Mouse (Mus musculus): Measurements from ENCODE around the gene Rasef. TPM values are rescaled to one million over a fixed set of nuclear protein-coding genes. Genes with fewer than 3 reads are reported as not detected.
"Not testable (repeated sequence)": the region's sequence is repeated elsewhere in the genome, so short reads cannot be mapped to it uniquely, and the experiment has no call there.

Gene Rasef
- polyA plus RNA-seq, 1 experiment: 3.1 TPM

DNA sequence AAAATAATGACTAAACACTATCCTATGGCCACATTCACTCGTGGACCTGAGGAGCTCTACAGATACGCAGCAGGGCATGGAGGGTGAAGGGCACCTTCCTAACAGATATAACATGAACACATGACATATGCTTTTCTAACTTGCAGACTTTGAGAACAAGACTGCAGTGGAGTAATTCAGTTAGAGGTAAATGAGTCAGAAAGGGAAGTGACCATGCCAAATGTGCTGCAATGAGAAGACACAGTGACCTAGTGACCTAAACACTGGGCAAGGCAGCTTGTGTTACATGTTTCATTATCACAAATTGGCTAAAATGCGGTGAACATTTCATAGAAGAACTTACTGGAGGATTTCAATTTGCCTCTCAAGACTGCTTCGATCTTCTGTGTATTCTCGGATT lies 42.6 kb downstream of the Rasef start:
- Histone ChIP-seq H3K36me3 (ENCODE audit: control insufficient read depth, insufficient read depth, low read length, poor library complexity, severe bottlenecking) (no peaks in the 10 kb centered on the region), H3K27ac (ENCODE audit: insufficient read depth, low read length) (no peak overlapping the region), H3K9ac (ENCODE audit: low read depth, poor library complexity, severe bottlenecking) (no peak overlapping the region), H3K9me3 (replicated peaks; ENCODE audit: control insufficient read depth, insufficient read depth, low read length, poor library complexity, severe bottlenecking) (no peaks in the 10 kb centered on the region), H3K4me3 (ENCODE audit: low read depth, low read length) (no peak overlapping the region), H3K4me1 (ENCODE audit: control insufficient read depth, insufficient read depth, low read length) (no peaks in the 10 kb centered on the region), H3K27me3 (ENCODE audit: control insufficient read depth, insufficient read depth, low read length, poor library complexity, severe bottlenecking) (no peaks in the 10 kb centered on the region)
- TF ChIP-seq CTCF (IDR thresholded peaks at IDR 0.05; ENCODE audit: low read depth, low read length) (no peak), EP300 (IDR thresholded peaks at IDR 0.05; ENCODE audit: insufficient read depth, low read depth, low read length) (no peak), POLR2A (IDR thresholded peaks at IDR 0.05; ENCODE audit: insufficient read depth, low read length) (no peak)

- Histone ChIP-seq H3K9ac (ENCODE audit: low read depth, poor library complexity, severe bottlenecking) (no peak overlapping the region), H3K27ac (ENCODE audit: insufficient read depth, low read length) (no peak overlapping the region)
- TF ChIP-seq EP300 (IDR thresholded peaks at IDR 0.05; ENCODE audit: insufficient read depth, low read depth, low read length) (no peak), CTCF (IDR thresholded peaks at IDR 0.05; ENCODE audit: low read depth, low read length) (no peak), POLR2A (IDR thresholded peaks at IDR 0.05; ENCODE audit: insufficient read depth, low read length) (no peak)
These were observed 51.4 kb downstream of the Rasef start for GRCm38 (mm10) chr4:73739439-73739838.

DNA sequence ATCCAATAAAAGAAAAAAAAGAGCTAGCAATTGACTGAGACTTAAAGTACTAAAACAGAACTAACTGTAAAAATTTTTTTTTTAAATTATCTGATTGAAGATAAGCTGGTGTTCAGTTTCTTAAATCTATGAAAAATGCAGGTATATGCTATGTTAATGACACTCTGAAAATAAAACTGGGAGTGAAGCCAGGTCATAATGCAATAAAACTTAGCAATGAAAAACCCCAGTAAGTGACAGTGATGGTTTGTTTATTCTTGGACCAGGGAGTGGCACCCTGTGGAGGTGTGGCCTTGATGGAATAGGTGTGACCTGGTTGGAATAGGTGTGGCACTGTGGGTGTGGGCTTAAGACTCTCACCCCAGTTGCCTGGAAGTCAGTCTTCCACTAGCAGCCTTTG lies 71.0 kb downstream of the Rasef start:
- H3K27me3 ChIP-seq (ENCODE audit: control insufficient read depth, insufficient read depth, low read length, poor library complexity, severe bottlenecking): no peaks in the 10 kb centered on the region
- H3K4me3 ChIP-seq (ENCODE audit: low read depth, low read length): no peak overlapping the region
- no peaks in the 10 kb centered on the region for H3K4me1 ChIP-seq (ENCODE audit: control insufficient read depth, insufficient read depth, low read length)
- TF ChIP-seq CTCF (IDR thresholded peaks at IDR 0.05; ENCODE audit: low read depth, low read length) (no peak), POLR2A (IDR thresholded peaks at IDR 0.05; ENCODE audit: insufficient read depth, low read length) (no peak), EP300 (IDR thresholded peaks at IDR 0.05; ENCODE audit: insufficient read depth, low read depth, low read length) (no peak)
- no peaks in the 10 kb centered on the region for H3K9me3 ChIP-seq (replicated peaks; ENCODE audit: control insufficient read depth, insufficient read depth, low read length, poor library complexity, severe bottlenecking)
- H3K9ac ChIP-seq (ENCODE audit: low read depth, poor library complexity, severe bottlenecking): no peak overlapping the region
- no peak overlapping the region for H3K27ac ChIP-seq (ENCODE audit: insufficient read depth, low read length)
- no peaks in the 10 kb centered on the region for H3K36me3 ChIP-seq (ENCODE audit: control insufficient read depth, insufficient read depth, low read length, poor library complexity, severe bottlenecking)

More at GRCm38 (mm10) chr4:73739439-73739838, 51.4 kb downstream of the Rasef start:
- H3K9me3 ChIP-seq (replicated peaks; ENCODE audit: control insufficient read depth, insufficient read depth, low read length, poor library complexity, severe bottlenecking): no peaks in the 10 kb centered on the region
- no peaks in the 10 kb centered on the region for H3K4me1 ChIP-seq (ENCODE audit: control insufficient read depth, insufficient read depth, low read length)
- H3K27me3 ChIP-seq (ENCODE audit: control insufficient read depth, insufficient read depth, low read length, poor library complexity, severe bottlenecking): no peaks in the 10 kb centered on the region
- no peaks in the 10 kb centered on the region for H3K36me3 ChIP-seq (ENCODE audit: control insufficient read depth, insufficient read depth, low read length, poor library complexity, severe bottlenecking)
- no peak overlapping the region for H3K4me3 ChIP-seq (ENCODE audit: low read depth, low read length)

DNA sequence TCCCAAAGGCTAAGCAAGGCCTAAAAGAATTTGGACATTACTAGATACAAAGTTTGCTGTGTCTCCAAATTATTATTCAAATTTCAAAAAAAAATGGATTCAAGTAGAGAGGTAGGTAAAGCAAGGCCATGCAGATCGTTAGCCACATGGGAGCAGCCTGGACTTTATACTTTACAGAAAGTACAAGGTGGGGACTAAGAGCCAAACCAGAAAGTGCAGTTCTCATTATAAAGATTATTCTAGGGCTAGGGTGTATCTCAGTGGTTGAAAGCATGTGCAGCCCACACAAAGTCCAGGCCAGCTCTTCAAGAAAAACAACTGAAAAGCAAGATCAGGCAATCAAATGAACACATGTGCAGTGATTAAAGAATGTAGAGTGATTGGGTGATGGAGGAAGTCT lies 72.0 kb downstream of the Rasef start:
- no peak overlapping the region for H3K4me3 ChIP-seq (ENCODE audit: low read depth, low read length)
- no peak overlapping the region for H3K9ac ChIP-seq (ENCODE audit: low read depth, poor library complexity, severe bottlenecking)
- H3K4me1 ChIP-seq (ENCODE audit: control insufficient read depth, insufficient read depth, low read length): no peaks in the 10 kb centered on the region
- no peak overlapping the region for H3K27ac ChIP-seq (ENCODE audit: insufficient read depth, low read length)
- no peaks in the 10 kb centered on the region for H3K36me3 ChIP-seq (ENCODE audit: control insufficient read depth, insufficient read depth, low read length, poor library complexity, severe bottlenecking)
- H3K27me3 ChIP-seq (ENCODE audit: control insufficient read depth, insufficient read depth, low read length, poor library complexity, severe bottlenecking): no peaks in the 10 kb centered on the region
- TF ChIP-seq EP300 (IDR thresholded peaks at IDR 0.05; ENCODE audit: insufficient read depth, low read depth, low read length) (no peak), POLR2A (IDR thresholded peaks at IDR 0.05; ENCODE audit: insufficient read depth, low read length) (no peak), CTCF (IDR thresholded peaks at IDR 0.05; ENCODE audit: low read depth, low read length) (no peak)
- no peaks in the 10 kb centered on the region for H3K9me3 ChIP-seq (replicated peaks; ENCODE audit: control insufficient read depth, insufficient read depth, low read length, poor library complexity, severe bottlenecking)

GRCm38 (mm10) chr4:73683216-73683615 lies 107.6 kb downstream of the Rasef start, which contains the start of gene Gm428:
Gm428 (plus strand) TSS chr4:73683516.
- not testable (repeated sequence) for H3K27me3 ChIP-seq (ENCODE audit: control insufficient read depth, insufficient read depth, low read length, poor library complexity, severe bottlenecking); H3K9ac ChIP-seq (ENCODE audit: low read depth, poor library complexity, severe bottlenecking)

DNA sequence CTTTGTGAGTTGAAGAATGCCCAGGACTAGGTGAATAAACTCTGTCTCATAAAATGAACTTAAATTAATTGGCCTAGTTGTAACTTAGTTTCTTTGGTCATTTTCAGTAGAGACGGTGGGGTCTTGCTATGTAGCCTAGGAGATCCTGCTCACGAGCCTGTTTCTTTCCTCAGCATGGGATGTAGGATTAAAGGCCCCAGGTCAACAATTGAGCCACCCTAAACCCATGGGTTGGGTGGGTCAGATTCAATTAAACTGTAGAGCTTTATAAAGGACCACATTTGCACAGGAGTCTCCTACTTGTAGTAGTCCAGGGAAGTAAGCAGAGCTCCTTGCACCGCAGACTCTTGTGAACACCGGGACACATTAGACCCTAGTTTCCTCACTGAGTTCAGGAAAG lies 122.7 kb downstream of the Rasef start, which contains the start of gene Gm11239:
TSS of gene Gm11239 (plus strand) at position 301 of the 400 bp plus-strand sequence.
- not testable (repeated sequence) for H3K9me3 ChIP-seq (replicated peaks; ENCODE audit: control insufficient read depth, insufficient read depth, low read length, poor library complexity, severe bottlenecking); H3K9ac ChIP-seq (ENCODE audit: low read depth, poor library complexity, severe bottlenecking); H3K27ac ChIP-seq (ENCODE audit: insufficient read depth, low read length); H3K4me3 ChIP-seq (ENCODE audit: low read depth, low read length); H3K36me3 ChIP-seq (ENCODE audit: control insufficient read depth, insufficient read depth, low read length, poor library complexity, severe bottlenecking); H3K4me1 ChIP-seq (ENCODE audit: control insufficient read depth, insufficient read depth, low read length); H3K27me3 ChIP-seq (ENCODE audit: control insufficient read depth, insufficient read depth, low read length, poor library complexity, severe bottlenecking)

More at GRCm38 (mm10) chr4:73683216-73683615, 107.6 kb downstream of the Rasef start, which contains the start of gene Gm428:
- H3K27ac ChIP-seq (ENCODE audit: insufficient read depth, low read length); H3K36me3 ChIP-seq (ENCODE audit: control insufficient read depth, insufficient read depth, low read length, poor library complexity, severe bottlenecking); H3K9me3 ChIP-seq (replicated peaks; ENCODE audit: control insufficient read depth, insufficient read depth, low read length, poor library complexity, severe bottlenecking); H3K4me3 ChIP-seq (ENCODE audit: low read depth, low read length); H3K4me1 ChIP-seq (ENCODE audit: control insufficient read depth, insufficient read depth, low read length): not testable (repeated sequence)

Other genes starting within 250 kb of the Rasef start
- gene Gm11238, start 183.1 kb downstream of the Rasef start, polyA plus RNA-seq (2011; ENCODE audit: insufficient read depth, insufficient read length, low read depth, missing spikeins): not detected in 2 replicates
- gene Gm11237, start 168.0 kb downstream of the Rasef start, polyA plus RNA-seq (2011; ENCODE audit: insufficient read depth, insufficient read length, low read depth, missing spikeins): not detected in 2 replicates
- gene Gm11236, start 152.9 kb downstream of the Rasef start, polyA plus RNA-seq (2011; ENCODE audit: insufficient read depth, insufficient read length, low read depth, missing spikeins): not detected in 2 replicates
- not detected in 2 replicates for gene Gm11239, start 122.6 kb downstream of the Rasef start, polyA plus RNA-seq (2011; ENCODE audit: insufficient read depth, insufficient read length, low read depth, missing spikeins)
- not detected in 2 replicates for gene Gm428, start 107.5 kb downstream of the Rasef start, polyA plus RNA-seq (2011; ENCODE audit: insufficient read depth, insufficient read length, low read depth, missing spikeins)
- gene Gm11758, start 85.3 kb upstream of the Rasef start, polyA plus RNA-seq (2011; ENCODE audit: insufficient read depth, insufficient read length, low read depth, missing spikeins): not detected in 2 replicates
- not detected in 2 replicates for gene Gm11757, start 100.1 kb upstream of the Rasef start, polyA plus RNA-seq (2011; ENCODE audit: insufficient read depth, insufficient read length, low read depth, missing spikeins)
- not detected in 2 replicates for gene Gm13871, start 115.0 kb upstream of the Rasef start, polyA plus RNA-seq (2011; ENCODE audit: insufficient read depth, insufficient read length, low read depth, missing spikeins)
- not detected in 2 replicates for gene Gm11756, start 129.8 kb upstream of the Rasef start, polyA plus RNA-seq (2011; ENCODE audit: insufficient read depth, insufficient read length, low read depth, missing spikeins)
- not detected in 2 replicates for gene 2310002L09Rik, start 159.9 kb upstream of the Rasef start, polyA plus RNA-seq (2011; ENCODE audit: insufficient read depth, insufficient read length, low read depth, missing spikeins)
- 0.24 and 0.39 TPM in 2 replicates for gene Frmd3, start 222.4 kb upstream of the Rasef start, polyA plus RNA-seq (2011; ENCODE audit: insufficient read depth, insufficient read length, low read depth, missing spikeins)